Mouse (Mus musculus) C2C12 (cell line): ENCODE measurements around the gene A630023A22Rik.

Source experiments
- CTCF ChIP-seq: IDR thresholded peaks from one replicate; pipeline ENCODE4 v1.5.1; 2011; ENCODE audit not compliant: control insufficient read depth, insufficient read depth, insufficient read length
- MYOD1 ChIP-seq: IDR thresholded peaks from one replicate; pipeline ENCODE4 v1.6.1; 2011; ENCODE audit warnings: low read depth; ENCODE audit not compliant: control insufficient read depth, insufficient read length
- USF1 ChIP-seq: IDR thresholded peaks from one replicate; pipeline ENCODE4 v1.6.1; 2011; ENCODE audit warnings: low read depth, mild to moderate bottlenecking, control low read depth, moderate library complexity

GRCm38 (mm10) chr14:34016938-34017337 lies 85.6 kb downstream of the A630023A22Rik start:
- no peak for TF ChIP-seq USF1
- no peak for TF ChIP-seq CTCF
- no peak for TF ChIP-seq MYOD1
